Mouse (Mus musculus) retina, embryonic 14.5 days (tissue): ENCODE results near the gene Asb10.
A peak's percentile ranks its signal among the peaks of the same experiment; 100 is the strongest.

Source experiments
- DNase-seq: peaks from one replicate; pipeline ENCODE4 v3.0.0-alpha.2; 2015; ENCODE audit warnings: low spot score

Asb10 gene

GRCm38 (mm10) chr5:24535731-24536130 is 5.0 kb downstream of the Asb10 start:
- DNase-seq: no peak

DNA sequence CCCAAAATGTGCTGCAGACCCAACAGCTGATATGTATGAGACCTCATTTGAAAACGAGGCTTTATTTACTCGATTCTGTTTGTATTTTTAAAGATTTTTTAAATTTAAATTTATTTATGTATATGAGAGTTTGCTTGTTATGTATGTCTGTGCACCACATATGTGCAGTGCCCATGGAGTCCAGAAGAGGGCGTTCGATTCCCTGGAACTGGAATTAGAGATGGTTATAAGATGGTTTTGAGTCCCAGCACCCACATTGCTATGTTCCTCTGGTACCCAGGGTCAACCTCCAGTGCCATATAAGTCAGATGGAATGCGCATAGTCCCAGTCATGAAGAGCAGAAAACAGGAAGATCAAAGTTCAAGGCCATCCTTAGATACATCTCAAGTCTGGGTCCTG is 6.5 kb downstream of the Asb10 start:
- DNase-seq: no peak

DNA sequence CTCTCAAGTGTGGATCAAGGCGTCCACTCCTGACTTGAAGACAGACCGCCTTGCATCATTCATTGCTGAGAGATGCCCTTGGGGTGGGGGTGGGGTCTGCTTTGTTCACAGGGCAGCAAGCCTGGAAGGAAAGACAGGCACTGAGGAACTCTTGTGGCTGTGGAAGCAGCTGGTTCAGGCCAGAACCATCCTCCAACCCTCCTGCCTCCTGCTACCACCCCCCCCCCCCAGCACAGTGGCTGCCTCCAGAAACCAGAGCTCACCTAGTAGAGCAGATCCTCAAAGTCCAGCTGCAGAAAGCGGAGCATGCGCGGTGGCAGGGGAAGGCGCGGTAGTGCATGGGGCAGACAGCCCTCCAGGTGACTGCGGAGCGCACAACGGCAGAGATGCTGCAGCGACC is 7.4 kb downstream of the Asb10 start:
- no peak for DNase-seq

DNA sequence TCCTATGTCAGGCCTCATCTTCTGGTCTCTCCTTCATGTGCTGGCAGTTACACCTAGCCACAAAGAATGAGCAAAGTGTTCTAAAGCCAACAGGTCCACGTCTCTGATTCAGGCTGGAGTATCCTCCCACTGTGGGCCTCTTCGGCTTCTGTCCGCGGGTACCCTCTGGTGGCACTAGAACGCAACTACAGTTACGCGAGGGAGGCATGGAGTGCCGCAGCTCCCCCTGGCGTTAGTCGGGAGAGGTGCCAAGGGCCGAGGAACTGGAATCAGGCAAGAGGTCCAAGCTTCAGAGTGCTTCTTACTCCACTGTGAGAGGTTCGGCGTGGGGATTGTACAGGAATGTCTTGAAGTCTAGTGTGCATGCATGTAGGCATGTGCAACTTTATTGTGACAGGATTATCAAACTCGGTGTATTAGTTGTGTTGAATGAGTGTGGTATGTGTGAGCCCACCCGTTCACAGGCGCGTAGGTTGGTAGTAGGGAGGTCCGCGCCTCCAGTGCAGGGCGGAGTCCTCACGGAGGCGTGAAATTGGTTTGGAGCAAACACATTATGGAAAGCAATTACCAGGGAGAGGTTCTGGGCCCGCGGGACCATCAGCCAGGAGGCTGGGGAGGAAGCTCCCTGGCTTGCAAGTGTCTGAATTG is 10.6 kb downstream of the Asb10 start:
- peak; percentile 96 for DNase-seq

DNA sequence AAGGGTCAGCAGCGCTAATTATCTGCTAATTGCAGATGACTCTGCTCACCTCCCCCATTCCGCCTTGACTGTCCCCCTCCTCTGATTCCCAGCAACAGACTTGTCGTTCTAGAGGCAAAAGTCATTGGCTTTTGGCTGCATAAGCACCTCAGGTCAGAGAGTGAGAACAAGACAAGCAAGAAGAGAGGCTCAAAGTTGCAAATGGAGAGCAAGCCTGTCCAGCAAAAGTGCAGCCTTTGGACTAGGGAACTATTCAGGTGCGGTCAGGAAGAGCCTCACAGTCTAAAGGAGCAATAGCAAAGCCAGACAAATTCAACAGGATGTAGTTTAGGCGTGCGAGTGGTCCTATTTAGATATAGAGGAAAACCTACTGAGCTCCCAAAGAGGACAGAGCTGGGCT is 13.0 kb downstream of the Asb10 start:
- DNase-seq: no peak

DNA sequence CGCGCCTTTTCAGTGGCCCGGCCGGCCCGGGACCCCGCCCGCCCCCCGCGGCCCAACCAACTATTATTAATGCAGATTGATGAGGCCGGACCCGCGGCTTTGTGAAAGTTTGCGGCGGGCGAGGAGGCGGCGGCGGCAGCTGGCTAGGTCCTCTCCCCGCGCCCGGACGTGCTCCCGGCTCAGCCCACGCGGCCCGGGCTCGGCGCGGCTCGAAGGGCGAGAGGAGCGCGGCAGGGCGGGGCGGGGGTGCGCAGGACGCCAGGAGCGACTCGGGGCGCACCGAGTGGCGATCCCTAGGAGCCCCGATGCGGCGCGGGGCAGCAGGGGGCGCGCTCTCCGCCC is 13.9 kb downstream of the Asb10 start, which contains the start of gene Gbx1:
TSS of gene Gbx1 (minus strand) at position 314 of the 342 bp plus-strand sequence.
- no peak for DNase-seq

DNA sequence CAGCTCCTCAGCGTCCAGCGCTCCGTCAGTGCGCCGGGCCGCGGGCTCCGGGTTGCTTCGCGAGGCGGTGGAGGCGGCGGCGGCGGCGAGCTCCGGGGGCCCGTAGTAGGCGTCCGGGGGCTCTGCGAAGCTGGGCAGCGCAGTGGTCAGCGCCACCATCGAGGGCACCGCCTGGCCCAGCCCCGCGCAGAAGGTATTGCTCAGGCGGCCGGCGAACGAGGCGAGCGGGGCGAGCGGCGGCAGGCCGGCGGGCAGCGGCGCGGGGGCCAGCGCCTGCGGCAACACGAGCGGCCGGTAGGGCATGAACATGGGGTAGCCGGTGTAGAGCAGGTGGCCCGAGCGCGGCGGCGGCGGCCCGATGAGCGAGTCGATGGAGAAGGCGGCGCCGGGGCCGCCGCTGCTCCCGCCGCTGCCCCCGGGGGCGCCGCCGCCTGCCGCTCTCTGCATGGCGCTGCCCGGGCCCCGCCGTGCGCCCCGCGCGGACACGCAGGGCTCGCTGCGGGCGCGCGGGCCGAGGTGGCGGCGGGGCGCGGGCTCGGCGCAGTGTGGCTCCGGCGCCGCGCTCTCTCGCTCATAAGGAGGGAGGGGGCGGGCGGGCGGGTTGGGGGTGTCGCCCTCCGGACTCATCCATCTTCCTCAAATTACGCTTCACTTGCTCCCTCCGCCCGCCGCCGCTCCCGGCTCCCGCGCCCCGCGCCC is 14.4 kb downstream of the Asb10 start:
- DNase-seq: peak; percentile 45

DNA sequence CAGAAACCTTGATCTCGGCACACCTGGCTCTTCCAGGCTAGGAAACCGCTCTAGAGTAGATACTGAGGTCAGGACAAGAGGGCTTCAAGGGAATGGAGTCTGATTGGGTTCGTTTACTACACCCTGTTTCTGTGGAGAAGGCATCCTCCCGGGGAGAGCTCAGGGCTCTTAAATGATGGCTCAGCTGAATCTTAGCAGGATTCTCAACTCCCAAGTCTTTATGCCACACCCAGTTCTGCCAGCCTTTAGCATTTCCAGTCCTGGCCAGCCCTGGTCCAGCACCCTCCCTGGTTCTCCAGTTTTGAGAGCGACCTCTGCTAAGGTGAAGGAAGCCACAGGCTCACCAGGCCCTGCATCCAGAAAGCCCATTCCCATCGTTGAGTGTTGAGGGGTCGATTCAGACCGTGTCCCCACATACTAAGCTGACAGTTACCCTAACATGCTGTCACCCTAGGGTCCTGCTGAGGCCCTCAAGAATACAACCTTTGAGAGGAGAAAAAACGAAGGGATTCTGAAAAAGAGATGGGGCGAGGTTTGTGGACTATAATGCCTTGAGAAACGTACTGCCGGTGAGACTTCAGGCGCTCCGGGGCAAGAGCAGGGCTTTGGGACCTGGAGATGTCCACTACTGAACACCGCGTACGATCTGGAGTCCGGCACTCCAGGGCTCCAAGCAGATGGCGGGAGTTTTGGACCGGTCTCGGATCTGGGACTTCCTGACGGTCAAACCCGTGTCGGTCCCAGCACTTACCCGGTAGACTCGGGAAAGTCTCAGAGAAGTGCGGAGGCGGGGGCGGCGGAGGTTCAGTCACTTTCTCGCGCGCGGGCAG is 15.2 kb downstream of the Asb10 start:
- no peak for DNase-seq

GRCm38 (mm10) chr5:24524522-24524921 is 16.3 kb downstream of the Asb10 start:
- DNase-seq: no peak

DNA sequence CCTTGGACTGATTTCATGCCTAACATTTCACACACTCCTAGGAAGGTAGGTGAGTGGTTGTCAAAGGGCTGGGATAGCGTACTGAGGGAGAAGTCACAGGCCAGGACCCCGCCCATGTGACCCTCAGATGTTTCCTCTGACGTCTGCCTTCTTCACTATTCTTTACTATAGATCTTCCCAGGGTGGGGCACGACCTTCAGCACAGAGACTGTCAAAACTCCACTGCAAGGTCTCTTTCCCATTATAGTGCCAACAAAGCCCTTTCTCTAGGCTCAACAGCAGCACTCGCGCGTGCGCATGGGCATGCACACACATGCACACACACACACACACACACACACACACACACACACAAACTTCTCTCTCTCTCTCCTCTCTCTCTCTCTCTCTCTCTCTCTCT is 17.0 kb downstream of the Asb10 start:
- no peak for DNase-seq

GRCm38 (mm10) chr5:24521366-24521765 is 19.4 kb downstream of the Asb10 start:
- no peak for DNase-seq

DNA sequence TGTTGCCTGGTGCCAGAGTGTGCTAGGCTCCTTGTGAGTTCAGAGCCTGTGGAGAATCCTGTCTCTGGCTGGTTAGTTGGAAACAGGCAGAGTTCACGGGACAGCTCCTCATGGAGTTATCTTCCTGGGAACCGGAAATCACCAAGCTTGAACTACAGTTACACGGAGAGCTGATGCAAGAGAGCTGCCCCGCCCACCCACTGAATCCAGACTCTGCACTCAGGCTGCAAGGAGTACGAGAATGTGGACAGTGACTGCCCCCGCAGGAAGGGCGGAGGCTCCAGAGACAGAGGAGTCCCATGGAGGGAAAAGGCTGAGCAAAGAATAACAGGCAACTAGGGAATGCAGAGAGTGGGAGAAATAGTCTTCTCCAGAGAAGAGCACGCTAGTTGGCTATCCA is 28.5 kb downstream of the Asb10 start:
- DNase-seq: no peak

DNA sequence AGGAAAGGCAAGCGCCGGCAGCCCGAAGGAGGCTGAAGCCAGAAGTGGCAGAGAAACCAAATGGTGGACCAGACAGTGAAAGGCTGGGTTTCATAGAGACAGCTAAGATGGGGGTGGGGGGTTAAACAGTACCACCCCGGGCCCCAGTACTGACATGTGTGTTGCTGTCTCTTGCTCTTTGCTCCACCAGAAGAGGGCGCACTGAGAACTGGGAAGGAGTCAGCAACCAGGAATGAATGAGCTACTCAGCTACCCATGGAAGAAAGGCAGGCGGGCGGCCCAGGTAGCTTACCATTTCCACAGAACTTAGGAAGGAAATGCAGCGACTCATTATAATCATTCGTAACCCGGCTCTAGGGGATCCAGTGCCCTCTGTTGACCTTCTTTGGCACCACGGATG is 30.1 kb downstream of the Asb10 start:
- no peak for DNase-seq

- no peak for DNase-seq
These were observed 32.4 kb downstream of the Asb10 start for GRCm38 (mm10) chr5:24508406-24508805.

GRCm38 (mm10) chr5:24505513-24505912 is 35.3 kb downstream of the Asb10 start:
- DNase-seq: no peak

DNA sequence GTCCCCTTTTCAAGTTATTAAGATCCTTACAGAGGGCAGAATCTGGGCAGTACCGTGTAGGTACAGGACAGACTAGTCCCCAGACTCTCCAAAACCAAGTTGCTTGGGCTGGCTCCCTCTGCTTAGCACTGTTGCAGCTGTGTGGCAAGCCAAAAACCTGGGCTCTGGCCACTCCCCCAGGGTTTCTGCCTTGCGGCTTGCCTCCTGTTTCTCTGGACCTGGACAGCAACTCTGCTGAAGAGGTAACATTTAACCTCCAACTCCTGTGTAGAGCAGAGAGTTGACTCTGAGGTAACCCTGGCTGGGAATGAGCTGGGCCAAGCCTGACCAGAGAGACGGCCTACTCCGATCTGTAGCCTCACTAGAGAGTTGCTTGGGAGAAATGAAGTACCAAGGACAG is 38.0 kb downstream of the Asb10 start:
- no peak for DNase-seq

GRCm38 (mm10) chr5:24500851-24501250 is 39.9 kb downstream of the Asb10 start:
- no peak for DNase-seq

DNA sequence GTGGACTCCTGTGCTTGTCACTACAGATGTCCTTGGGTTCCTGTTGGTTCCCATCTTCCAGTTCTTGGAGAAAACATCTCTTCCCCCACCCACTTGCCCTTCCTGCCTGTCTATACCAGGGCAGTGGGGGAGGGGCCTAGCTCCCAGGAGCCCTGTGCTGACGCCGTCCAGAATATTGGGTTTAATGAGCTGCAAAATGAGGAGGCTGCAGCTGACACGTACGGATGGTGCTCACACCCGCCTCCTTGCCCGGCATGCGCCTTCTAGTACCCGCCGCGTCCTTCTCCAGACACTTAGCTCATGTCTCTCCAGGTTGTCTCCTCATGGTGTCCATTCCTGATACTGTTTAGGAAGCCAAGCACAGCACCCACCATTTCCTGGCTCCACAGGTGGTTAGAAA is 41.7 kb downstream of the Asb10 start:
- DNase-seq: peak; percentile 70

DNA sequence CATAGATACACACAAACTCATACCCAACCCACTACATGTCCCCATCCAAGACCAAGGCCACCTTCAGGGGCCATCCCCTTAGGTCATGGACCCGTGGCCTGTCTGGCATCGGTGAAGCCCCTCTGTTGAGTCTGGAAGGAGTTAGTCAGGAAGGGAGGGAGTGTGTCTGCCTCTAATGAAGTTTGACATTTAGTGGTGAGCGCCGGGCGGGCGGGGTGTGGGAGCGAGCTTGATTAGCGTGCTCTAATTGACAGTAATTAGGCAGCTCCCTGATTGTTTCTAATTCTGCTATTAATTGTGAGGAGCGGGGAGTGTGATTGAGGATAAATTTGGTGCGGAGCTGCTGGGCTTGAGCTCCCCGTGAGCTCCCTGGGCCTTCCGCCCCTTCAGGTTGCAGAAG is 43.3 kb downstream of the Asb10 start:
- DNase-seq: peak; percentile 72

DNA sequence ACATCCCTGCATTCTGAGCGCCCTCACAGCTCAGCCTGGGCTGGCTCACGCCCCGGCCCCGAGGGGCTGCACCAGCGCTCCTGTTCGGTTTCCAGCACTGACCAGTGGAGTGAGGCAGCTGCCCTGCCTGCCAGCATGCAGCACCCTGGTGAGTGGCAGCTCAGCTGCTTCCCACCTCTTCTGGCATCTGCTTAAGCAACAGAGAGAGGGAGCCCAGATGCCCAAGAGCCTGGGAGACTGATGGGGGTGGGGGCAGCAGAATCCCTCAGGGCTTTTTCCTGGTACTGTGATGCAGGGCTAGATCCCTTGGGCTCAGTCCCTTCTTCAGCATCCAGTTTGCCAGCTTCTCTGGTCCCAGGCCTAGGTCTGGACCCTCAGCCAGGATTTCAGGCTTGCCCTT is 44.0 kb downstream of the Asb10 start:
- peak; percentile 49 for DNase-seq

DNA sequence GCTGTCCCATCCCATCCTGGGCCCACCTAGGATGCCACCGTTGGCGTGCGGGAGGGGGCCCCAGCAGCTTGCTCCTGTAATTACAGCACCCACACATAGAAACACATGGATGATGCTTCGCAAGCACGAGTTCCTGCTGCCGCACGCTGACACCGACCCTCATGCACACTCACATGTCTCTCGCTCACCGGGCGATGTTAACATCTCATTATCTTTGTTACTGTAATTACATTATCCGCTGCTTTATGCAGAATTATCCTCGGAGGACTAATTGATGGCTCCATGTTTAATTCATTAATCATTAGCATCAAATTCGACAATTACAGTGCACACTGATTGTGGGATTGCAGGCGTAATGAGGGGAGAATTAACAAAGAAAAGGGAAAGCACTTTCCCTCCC is 45.8 kb downstream of the Asb10 start:
- DNase-seq: no peak

- DNase-seq: no peak
These were observed 48.1 kb downstream of the Asb10 start for GRCm38 (mm10) chr5:24492546-24493285.
